ENCODE assay signal across 21 mouse cellular contexts in the genomic region with DNA sequence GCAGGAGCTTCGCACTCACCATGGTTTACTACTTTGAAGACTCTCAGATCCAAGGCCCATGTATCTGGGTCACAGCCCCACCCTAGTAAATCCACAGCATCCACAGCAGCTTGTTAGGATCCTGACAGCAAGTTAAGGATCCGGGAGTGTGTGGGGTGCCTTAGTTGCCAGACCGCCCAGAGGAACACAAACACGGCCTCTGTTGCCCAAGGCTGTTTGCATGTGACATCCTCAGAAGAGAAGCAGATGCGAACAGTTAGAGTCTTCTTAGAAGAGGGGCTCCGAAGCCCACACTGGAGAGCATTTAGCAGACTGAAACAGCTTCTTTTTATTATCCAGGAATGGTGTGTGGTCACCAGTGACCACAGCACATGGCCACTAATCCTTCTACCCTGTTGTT. TPM values are rescaled to one million over a fixed set of nuclear protein-coding genes. Genes with fewer than 3 reads are reported as not detected.
A peak's percentile ranks its signal among the peaks of the same experiment; 100 is the strongest.
DNase-seq lines count a peak whose midpoint lies in the region; ATAC-seq and TF ChIP-seq lines count a peak whose summit lies in the region.
"Had no signal": no experiment of that assay in that cellular context is flagged by ENCODE, and none has a peak within 500 bp of the region (broad histone marks: within the 10 kb centered on the region; RNA-seq: fewer than 3 reads in every experiment).

No protein-coding gene starts in this region.

- peaks cover 21% of the 10 kb centered on the region for H3K27me3 ChIP-seq in forebrain, embryonic 10.5 days (ENCODE audit: poor library complexity, severe bottlenecking)
- no peaks in the 10 kb centered on the region for H3K27me3 ChIP-seq in forebrain, embryonic 11.5 days (ENCODE audit: control insufficient read depth, insufficient read depth, low read length)
- no peaks in the 10 kb centered on the region for H3K27me3 ChIP-seq in lung, postnatal 0 days (replicated peaks; ENCODE audit: insufficient read depth, low read length)
- H3K27me3 ChIP-seq in embryonic facial prominence, embryonic 15.5 days, result no peaks in the 10 kb centered on the region

- H3K36me3 ChIP-seq in forebrain, embryonic 10.5 days (replicated peaks), result no peaks in the 10 kb centered on the region
- no peaks in the 10 kb centered on the region for H3K36me3 ChIP-seq in forebrain, embryonic 11.5 days (ENCODE audit: control insufficient read depth, insufficient read depth, low read length)
- H3K36me3 ChIP-seq in lung, postnatal 0 days (ENCODE audit: insufficient read depth, low read length), result no peaks in the 10 kb centered on the region
- no peaks in the 10 kb centered on the region for H3K36me3 ChIP-seq in embryonic facial prominence, embryonic 15.5 days
- H3K36me3 ChIP-seq: embryonic facial prominence, embryonic 12.5 days; forebrain, embryonic 15.5 days had no signal

- H3K4me2 ChIP-seq in forebrain, embryonic 11.5 days (ENCODE audit: low read depth, low read length, severe bottlenecking), result no peak overlapping the region
- H3K4me2 ChIP-seq in lung, postnatal 0 days (replicated peaks; ENCODE audit: low read depth, low read length), result no peak overlapping the region
- no peak overlapping the region for H3K4me2 ChIP-seq in embryonic facial prominence, embryonic 15.5 days (replicated peaks)
- H3K4me2 ChIP-seq: embryonic facial prominence, embryonic 12.5 days; forebrain, embryonic 13.5 days; forebrain, embryonic 15.5 days had no signal

- no peak for TF ChIP-seq CTCF in lung, postnatal 0 days (IDR thresholded peaks at IDR 0.05)

- TF ChIP-seq EP300 in lung, postnatal 0 days (IDR thresholded peaks at IDR 0.05), result no peak

- H3K9me3 ChIP-seq in forebrain, embryonic 10.5 days, result no peaks in the 10 kb centered on the region
- no peaks in the 10 kb centered on the region for H3K9me3 ChIP-seq in forebrain, embryonic 11.5 days (ENCODE audit: control insufficient read depth, low read length)
- no peaks in the 10 kb centered on the region for H3K9me3 ChIP-seq in lung, postnatal 0 days (ENCODE audit: low read length)
- no peaks in the 10 kb centered on the region for H3K9me3 ChIP-seq in embryonic facial prominence, embryonic 15.5 days (replicated peaks)
- H3K9me3 ChIP-seq: embryonic facial prominence, embryonic 12.5 days; forebrain, embryonic 13.5 days; forebrain, embryonic 15.5 days had no signal

- WGBS in forebrain, embryonic 10.5 days, result 67% methylated on average over 6 of the region's 6 CpGs
- 87% methylated on average over 6 of the region's 6 CpGs for WGBS in forebrain, embryonic 11.5 days
- 79% methylated on average over 6 of the region's 6 CpGs for WGBS in lung, postnatal 0 days
- 38% methylated on average over 6 of the region's 6 CpGs for WGBS in embryonic facial prominence, embryonic 15.5 days

- peak; percentile 13 for DNase-seq in forebrain, embryonic 10.5 days (ENCODE audit: extremely low spot score, low spot score)
- DNase-seq in forebrain, embryonic 11.5 days (ENCODE audit: low spot score), result no peak
- peak; percentile 35 for DNase-seq in lung, postnatal 10 days
- DNase-seq in lung, postnatal 0 days (ENCODE audit: low spot score), result no peak
- DNase-seq: adrenal gland, adult 2 months; adrenal gland, postnatal 10 days; adrenal gland, postnatal 25 days; cerebellum, adult 11 months; cerebellum, adult 18-20 months; cerebellum, adult 8-10 months; cerebellum, adult 9-11 months; cerebellum, postnatal 14 days; cerebellum, postnatal 36 days; embryo, embryonic 11 days; forebrain, postnatal 0 days had no signal

- no peak for ATAC-seq in forebrain, embryonic 11.5 days (replicated peaks; ENCODE audit: low FRiP score)
- no peak for ATAC-seq in lung, postnatal 0 days
- ATAC-seq in embryonic facial prominence, embryonic 15.5 days (ENCODE audit: insufficient number of reproducible peaks, low FRiP score, low TSS enrichment, low read depth), result peak; percentile 73
- no peak for ATAC-seq in megakaryocyte, adult 5-6 weeks (ENCODE audit: poor library complexity, severe bottlenecking)
- ATAC-seq: forebrain, embryonic 13.5 days; forebrain, embryonic 15.5 days; forebrain, postnatal 0 days had no signal

- H3K9ac ChIP-seq in forebrain, embryonic 11.5 days (ENCODE audit: low read length), result no peak overlapping the region
- no peak overlapping the region for H3K9ac ChIP-seq in lung, postnatal 0 days (replicated peaks; ENCODE audit: low read depth)
- no peak overlapping the region for H3K9ac ChIP-seq in embryonic facial prominence, embryonic 15.5 days
- H3K9ac ChIP-seq: embryonic facial prominence, embryonic 12.5 days; forebrain, embryonic 13.5 days; forebrain, embryonic 15.5 days; forebrain, postnatal 0 days had no signal

- H3K4me1 ChIP-seq in forebrain, embryonic 10.5 days, result peaks cover 3% of the 10 kb centered on the region; the same call in 1 of the 2 replicates
- no peaks in the 10 kb centered on the region for H3K4me1 ChIP-seq in forebrain, embryonic 11.5 days (replicated peaks; ENCODE audit: control insufficient read depth, insufficient read depth, low read length)
- no peaks in the 10 kb centered on the region; the same call in 1 of the 2 replicates for H3K4me1 ChIP-seq in lung, postnatal 0 days (ENCODE audit: insufficient read depth, low read depth, low read length)
- no peaks in the 10 kb centered on the region; the same call in 1 of the 2 replicates for H3K4me1 ChIP-seq in embryonic facial prominence, embryonic 15.5 days
- H3K4me1 ChIP-seq: embryonic facial prominence, embryonic 12.5 days; forebrain, embryonic 13.5 days; forebrain, embryonic 15.5 days had no signal

- H3K4me3 ChIP-seq in forebrain, embryonic 10.5 days, result no peak overlapping the region
- H3K4me3 ChIP-seq in forebrain, embryonic 11.5 days (ENCODE audit: low read depth, low read length), result no peak overlapping the region
- no peak overlapping the region for H3K4me3 ChIP-seq in lung, postnatal 0 days (ENCODE audit: low read depth, low read length)
- no peak overlapping the region for H3K4me3 ChIP-seq in embryonic facial prominence, embryonic 15.5 days (replicated peaks)
- H3K4me3 ChIP-seq: embryonic facial prominence, embryonic 12.5 days; forebrain, embryonic 13.5 days; forebrain, embryonic 15.5 days had no signal

- no peak overlapping the region for H3K27ac ChIP-seq in forebrain, embryonic 10.5 days
- H3K27ac ChIP-seq in forebrain, embryonic 11.5 days (ENCODE audit: low read depth, low read length), result no peak overlapping the region
- H3K27ac ChIP-seq in lung, postnatal 0 days (ENCODE audit: low read length), result no peak overlapping the region
- 0 out of 2 replicates have a peak overlapping the region, but pooled peaks have one; percentile 17 for H3K27ac ChIP-seq in embryonic facial prominence, embryonic 15.5 days (replicated peaks)
- H3K27ac ChIP-seq: embryonic facial prominence, embryonic 12.5 days; forebrain, embryonic 13.5 days; forebrain, embryonic 15.5 days had no signal

RNA-seq across cellular contexts. Expression of a gene that starts 5.6 kb away (rescaled TPM):
- 2.9 and 3.2 TPM in 2 replicates for polyA plus RNA-seq in forebrain, embryonic 10.5 days (2016; fragmentation: Nextera tagmentation; extraction: Ambion mirVana)
- polyA plus RNA-seq in forebrain, embryonic 11.5 days (2014; fragmentation: Nextera tagmentation; extraction: Ambion mirVana), result 3.5 and 4.1 TPM in 2 replicates
- polyA plus RNA-seq in lung, postnatal 0 days (2015; fragmentation: Nextera tagmentation; extraction: Ambion mirVana), result 4.6 and 4.8 TPM in 2 replicates
- polyA plus RNA-seq in embryonic facial prominence, embryonic 15.5 days (2015; fragmentation: Nextera tagmentation; extraction: Ambion mirVana), result 1.8 and 2.6 TPM in 2 replicates
- 0.31 and 1.4 TPM in 2 replicates for total RNA-seq in megakaryocyte, adult 5-6 weeks (2015)
- 0.07 TPM in 1 of 2 replicates, not detected in the other for total RNA-seq in megakaryocyte, adult 5-6 weeks (2017)
- total RNA-seq: MEL had no signal

RNA-seq across cellular contexts. Expression of a gene that starts 35.6 kb away (rescaled TPM):
- polyA plus RNA-seq in forebrain, embryonic 10.5 days (2016; fragmentation: Nextera tagmentation; extraction: Ambion mirVana), result 60.6 and 62.0 TPM in 2 replicates
- 58.5 and 66.4 TPM in 2 replicates for polyA plus RNA-seq in forebrain, embryonic 11.5 days (2014; fragmentation: Nextera tagmentation; extraction: Ambion mirVana)
- 26.9 and 28.2 TPM in 2 replicates for polyA plus RNA-seq in lung, postnatal 0 days (2015; fragmentation: Nextera tagmentation; extraction: Ambion mirVana)
- polyA plus RNA-seq in embryonic facial prominence, embryonic 15.5 days (2015; fragmentation: Nextera tagmentation; extraction: Ambion mirVana), result 44.0 and 44.2 TPM in 2 replicates
- total RNA-seq in megakaryocyte, adult 5-6 weeks (2015), result 54.7 and 57.5 TPM in 2 replicates
- 37.5 and 51.5 TPM in 2 replicates for total RNA-seq in megakaryocyte, adult 5-6 weeks (2017)

Comparison
In these comparisons a context has a peak if more than half of its experiments do, and no peak if none do; other contexts are left out.
1. DNase-seq: peak in forebrain, embryonic 10.5 days (single experiment) and lung, postnatal 10 days (single experiment); none in forebrain, embryonic 11.5 days (single experiment) and lung, postnatal 0 days (single experiment).